Mouse (Mus musculus): ENCODE results near the gene Plekhg4.

Plekhg4 gene

GRCm38 (mm10) chr8:105373032-105373431 lies at the start of gene Plekhg4:
Gene Plekhg4 (plus strand): TSS chr8:105373274.
- no peak for DNase-seq (ENCODE audit: low read depth, low spot score)

- DNase-seq (ENCODE audit: low read depth, low spot score), result peak; percentile 29
These were observed 47.4 kb upstream of the Plekhg4 start for GRCm38 (mm10) chr8:105325641-105326093.

DNA sequence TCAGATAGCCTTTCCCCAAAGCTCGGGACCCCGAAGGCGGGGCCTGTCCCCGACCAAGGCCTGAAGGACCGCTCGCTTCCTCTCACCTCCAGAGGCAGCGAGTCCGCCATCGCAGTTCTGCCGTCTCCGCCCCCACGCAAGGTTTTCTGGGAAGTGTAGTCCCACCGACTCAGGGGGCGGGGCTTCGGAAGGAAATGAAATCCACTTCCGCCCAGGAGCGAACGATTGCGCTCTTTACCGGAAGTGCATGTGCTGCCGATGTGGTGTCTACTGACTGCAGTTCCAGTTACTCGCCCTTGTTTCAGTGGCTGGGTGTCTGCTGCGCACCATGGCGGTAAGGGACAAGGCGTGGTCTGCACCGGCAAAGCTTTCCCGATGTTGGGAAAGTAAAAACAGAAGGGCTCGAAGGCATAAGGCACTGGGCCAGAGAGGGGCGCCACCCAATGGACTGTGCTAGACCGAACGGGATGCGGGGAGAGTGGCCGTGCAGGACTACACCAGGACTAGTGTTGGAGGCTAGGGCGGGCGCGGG lies 46.9 kb upstream of the Plekhg4 start, which contains the start of the genes Lrrc29 and Tmem208:
Gene Lrrc29, minus strand, starts transcription at position 138 of the 532 bp plus-strand sequence.
Gene Tmem208, plus strand, starts transcription at position 214 of the 532 bp plus-strand sequence.
- DNase-seq (ENCODE audit: low read depth, low spot score), result peak; percentile 99

GRCm38 (mm10) chr8:105326968-105327367 lies 46.1 kb upstream of the Plekhg4 start:
- DNase-seq (ENCODE audit: low read depth, low spot score), result no peak

DNA sequence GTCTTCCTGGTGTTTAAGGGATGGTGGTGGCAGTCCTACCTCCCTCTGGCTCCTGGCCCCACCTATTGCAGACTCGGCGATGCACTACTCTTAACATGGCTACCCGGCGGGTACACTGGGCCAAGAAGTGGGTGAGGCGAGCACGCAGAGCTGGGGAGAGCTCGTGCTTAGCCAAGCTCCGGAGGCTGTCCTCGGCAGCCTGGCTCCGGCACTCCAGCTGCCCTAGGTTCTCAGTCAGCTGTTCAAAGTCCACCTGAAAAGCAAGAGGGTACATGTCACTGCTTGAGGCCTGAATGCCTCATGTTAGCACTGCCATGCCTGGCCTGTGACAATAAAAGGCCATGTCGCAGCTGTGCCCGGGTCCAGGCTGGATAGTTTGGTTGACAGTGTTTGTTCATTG lies 42.7 kb upstream of the Plekhg4 start:
- no peak for DNase-seq (ENCODE audit: low read depth, low spot score)

DNA sequence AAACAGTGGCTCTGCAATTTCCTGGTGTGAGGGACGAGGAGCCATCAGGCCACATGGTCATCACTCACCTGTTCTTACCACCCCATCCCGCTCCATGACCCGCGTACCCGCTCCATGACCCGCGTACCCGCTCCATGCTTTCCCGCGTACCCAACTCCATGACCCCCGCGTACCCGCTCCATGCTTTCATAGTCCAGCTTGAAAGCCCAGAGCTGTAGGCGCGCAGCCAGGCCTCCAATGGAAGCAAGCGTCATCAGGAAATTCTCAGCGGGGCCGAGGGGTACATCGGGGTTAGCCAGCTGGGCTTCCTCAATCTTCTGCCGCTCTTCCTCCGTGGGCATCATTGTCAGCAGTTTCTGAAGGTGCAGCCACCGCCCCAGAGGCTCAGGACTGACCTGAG lies 41.6 kb upstream of the Plekhg4 start:
- DNase-seq (ENCODE audit: low read depth, low spot score), result no peak

DNA sequence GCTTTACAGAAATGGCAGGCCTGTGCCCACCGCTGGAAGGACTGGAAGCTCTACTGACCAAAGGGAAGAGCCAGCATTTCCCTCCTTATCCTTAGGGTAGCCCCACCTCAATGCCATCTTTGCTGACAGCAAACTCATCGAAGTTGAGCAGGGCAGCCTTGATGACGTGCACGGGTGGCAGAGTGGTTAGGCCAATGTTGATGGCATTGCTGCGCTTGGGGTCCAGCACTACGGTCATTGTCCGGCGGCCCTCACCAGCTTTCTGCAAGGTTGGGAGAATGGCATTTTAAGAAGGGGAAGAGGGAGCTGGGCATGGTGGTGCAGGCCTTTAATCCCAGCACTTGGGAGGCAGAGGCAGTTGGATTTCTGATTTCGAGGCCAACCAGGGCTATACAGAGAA lies 41.1 kb upstream of the Plekhg4 start:
- DNase-seq (ENCODE audit: low read depth, low spot score), result no peak

GRCm38 (mm10) chr8:105332523-105332922 lies 40.6 kb upstream of the Plekhg4 start:
- no peak for DNase-seq (ENCODE audit: low read depth, low spot score)

DNA sequence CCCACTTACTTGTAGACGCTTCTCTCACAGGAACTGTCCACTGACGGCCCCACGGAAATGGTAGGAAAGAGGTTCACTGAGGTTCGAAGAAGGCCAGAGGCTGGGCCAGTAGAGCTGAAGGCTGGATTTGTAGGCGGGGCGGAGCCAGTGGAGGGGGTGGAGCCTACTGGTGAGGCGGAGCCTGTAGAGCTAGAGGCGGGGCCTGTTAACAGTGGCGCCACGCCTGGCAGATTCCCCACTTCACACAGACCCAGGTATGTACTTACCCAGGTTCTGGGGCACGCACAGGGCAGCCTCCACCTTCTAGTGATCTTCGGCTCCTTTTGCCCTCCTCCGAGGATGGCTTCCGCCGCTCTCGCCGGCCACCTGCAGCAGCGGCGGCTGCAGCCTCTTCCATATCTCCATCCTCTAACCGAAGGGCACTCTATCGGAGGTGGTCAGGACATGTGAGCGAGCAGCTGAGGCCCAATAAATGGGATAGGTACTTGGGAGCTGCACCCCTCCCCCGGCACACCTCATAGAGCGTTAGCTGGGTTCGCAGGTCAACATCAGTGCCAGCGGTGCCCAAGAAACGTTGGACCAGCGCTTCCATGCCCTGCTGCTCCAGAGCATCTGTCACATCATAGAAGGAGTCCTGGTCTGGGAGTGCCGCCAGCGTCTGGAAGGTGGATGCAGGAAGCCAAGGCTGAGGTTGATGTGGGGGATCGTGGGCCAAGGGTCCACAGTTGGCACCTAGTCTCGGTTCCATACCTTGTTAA lies 36.5 kb upstream of the Plekhg4 start:
- peak; percentile 90 for DNase-seq (ENCODE audit: low read depth, low spot score)

- no peak for DNase-seq (ENCODE audit: low read depth, low spot score)
These were observed 34.1 kb upstream of the Plekhg4 start for GRCm38 (mm10) chr8:105338992-105339391.

DNA sequence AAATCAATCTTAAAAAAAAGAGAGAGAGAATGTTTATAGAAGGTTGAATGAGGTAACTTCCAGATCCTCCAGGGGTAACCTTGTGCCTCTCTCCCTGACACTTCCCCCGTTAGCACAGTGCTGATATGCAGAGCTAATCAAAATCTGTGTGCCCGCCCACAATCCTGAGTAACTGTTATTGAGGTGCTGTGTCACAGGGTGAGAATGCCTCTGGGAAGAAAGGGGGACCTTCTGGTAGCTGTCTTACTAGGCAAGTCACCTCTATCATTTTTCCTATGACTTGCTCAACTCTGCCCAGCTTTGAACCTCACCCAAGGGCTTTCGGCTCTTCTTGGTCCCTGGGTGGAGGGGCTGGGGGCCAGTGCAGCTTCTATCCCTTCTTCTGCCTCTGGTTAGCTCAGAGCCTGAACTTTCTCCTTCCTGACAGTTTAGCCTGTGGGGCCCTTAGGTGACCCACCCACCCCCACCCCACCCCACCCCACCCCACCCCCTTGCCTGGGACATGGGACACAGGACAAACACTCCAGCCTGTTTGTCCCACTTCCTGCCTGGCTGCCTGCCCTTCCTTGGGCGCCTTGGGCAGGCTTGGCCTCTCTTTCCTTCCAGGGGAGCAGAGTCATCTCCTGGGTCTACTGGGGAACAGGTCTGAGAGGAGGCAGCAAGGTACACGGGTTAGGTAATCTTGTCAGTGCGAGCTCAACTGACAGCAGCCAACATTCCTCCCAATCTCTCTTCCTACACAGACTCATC lies 33.0 kb upstream of the Plekhg4 start:
- DNase-seq (ENCODE audit: low read depth, low spot score), result no peak

DNA sequence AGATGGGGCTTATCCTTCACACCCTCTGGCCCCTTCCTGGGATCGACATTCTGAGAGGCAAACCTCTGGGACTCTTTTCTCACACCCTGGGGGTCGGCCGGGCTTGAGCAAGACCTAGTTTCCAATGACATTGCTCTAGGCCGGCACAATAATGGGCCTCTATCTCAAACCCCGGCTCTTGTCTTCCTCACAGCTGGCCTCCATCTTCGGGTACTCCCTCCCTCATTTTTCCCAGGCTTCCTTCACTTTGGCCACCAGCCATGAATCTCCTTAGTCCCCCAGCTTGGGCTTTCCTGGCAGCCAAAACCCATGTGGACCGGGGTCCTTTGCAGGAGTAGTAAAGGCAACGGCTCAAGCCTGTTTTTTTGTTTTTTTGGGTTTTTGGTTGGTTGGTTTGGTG lies 31.7 kb upstream of the Plekhg4 start:
- DNase-seq (ENCODE audit: low read depth, low spot score), result no peak

- DNase-seq (ENCODE audit: low read depth, low spot score), result no peak
These were observed 30.3 kb upstream of the Plekhg4 start for GRCm38 (mm10) chr8:105342768-105343167.

DNA sequence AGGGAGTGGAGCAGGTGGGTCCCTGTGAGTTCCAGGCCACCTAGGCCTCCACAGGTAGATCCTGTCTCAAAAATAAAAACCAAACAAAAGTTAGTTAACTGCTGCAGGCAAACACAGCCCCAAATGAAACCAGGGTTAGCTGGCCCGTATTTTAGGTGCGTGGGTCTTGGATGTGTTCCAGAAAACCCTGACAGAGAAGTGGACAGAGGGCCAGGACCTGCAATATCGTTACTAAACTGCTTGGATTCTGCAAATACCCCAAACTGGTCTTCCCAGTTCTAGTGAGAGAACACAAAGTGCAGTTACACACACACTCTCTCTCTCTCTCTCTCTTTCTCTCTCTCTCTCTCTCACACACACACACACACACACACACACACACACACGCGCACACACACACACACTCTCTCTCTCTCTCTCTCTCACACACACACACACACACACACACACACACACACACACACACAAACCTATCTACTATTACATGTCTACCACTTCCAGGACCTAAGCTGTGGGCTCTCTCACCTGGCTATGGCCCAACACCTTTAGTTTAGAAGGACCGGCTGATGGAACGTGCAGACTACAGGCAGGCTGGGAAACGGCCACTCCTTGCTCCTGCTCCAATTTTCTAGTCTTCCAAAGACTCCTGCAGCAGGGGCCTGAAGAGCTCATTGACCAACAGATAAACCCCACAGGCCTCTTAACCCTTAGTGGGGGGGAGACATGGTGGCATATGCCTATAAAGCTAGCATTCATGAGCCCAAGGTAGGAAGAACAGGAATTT lies 29.1 kb upstream of the Plekhg4 start:
- DNase-seq (ENCODE audit: low read depth, low spot score), result no peak

DNA sequence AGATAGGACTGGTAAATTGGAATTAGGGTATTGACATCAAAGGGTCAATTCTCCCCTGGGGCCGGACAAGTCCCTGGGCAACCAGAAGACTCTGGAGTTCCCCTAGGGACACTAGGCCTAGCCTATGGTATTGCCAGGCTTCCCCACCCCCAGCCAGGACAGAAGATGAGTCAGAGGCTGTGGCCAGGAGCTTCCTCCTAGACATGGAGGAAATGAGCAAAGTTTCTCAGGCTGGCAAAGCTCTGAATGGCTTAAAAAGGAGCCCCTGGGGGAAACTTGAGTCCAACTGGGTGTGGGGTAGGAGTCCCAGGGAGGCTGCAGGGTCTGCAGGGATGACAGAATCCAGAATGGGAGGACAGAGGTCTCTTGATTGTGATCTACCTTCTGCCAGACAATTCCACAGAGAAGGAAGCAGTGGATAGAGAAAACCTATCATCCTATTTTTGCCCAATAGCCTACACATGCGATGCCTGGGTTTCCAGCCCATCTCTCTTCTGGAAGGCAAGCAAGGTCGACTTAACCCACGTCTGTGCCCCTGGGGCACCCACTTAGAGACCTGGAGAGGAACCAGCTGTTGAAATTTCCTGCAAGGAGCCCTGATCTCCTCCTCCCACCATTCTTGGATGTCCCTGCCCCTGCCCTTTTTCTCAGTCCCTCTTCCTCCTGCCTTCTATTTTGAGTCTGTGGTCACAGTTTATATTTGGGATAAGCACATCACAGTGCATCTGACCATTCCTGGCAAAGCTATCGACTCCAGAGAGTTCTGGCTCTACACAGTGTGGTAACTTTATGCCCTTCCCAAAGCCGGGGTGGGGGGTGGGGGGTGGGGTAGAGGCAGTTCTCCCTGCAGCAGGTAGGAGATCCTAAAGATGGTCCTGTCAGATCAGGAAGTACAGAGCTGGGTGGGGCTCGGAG lies 27.8 kb upstream of the Plekhg4 start:
- DNase-seq (ENCODE audit: low read depth, low spot score), result no peak

GRCm38 (mm10) chr8:105346611-105347427 lies 26.3 kb upstream of the Plekhg4 start:
- peak; percentile 70 for DNase-seq (ENCODE audit: low read depth, low spot score)

DNA sequence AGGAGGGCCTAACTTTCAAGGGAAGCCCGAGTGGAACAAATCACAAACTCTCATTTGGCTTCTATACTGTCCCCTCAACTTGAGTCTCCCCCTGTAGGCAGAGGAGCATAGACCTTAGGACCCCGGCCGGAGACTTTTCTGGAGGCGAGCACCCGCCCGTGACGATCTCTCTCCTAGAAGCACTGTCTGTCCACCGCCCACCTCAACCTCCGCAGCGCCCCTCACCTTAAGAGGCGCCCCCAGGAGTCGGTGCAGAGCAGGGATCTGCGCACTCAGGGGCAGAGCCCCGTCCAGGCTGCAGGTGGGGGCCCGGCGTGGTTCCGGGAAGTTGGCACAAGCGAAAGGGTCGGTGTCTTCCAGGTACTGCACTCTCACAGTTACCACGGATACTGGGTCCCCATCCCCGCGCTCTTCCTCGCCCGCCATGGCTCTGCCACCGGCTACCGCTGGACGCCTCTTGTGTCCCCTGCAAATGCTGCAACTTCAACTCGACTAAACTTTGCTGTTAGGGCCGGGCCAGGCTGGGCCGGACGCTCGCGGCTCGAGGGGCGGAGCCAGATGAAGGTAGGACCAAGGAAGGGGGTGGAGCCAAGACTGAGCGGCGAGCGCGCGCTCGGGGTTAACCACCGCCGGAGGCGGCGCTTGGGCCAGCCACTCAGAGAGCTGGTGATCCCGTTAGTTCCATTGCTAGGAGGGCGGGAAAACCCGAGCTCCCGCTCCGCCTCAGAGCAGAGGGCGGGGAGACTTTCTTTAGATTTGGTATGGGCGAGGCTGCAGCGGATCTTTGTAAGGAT lies 25.4 kb upstream of the Plekhg4 start, which contains the start of gene Fhod1:
Gene Fhod1, minus strand, starts transcription at position 526 of the 794 bp plus-strand sequence.
- peak; percentile 99 for DNase-seq (ENCODE audit: low read depth, low spot score)

GRCm38 (mm10) chr8:105348450-105349095 lies 24.5 kb upstream of the Plekhg4 start, which contains the start of gene Slc9a5:
Gene Slc9a5 (plus strand): TSS chr8:105348843.
- DNase-seq (ENCODE audit: low read depth, low spot score), result peak; percentile 63

Data from ZHBTc4 (cell line).